Mouse (Mus musculus) CD8-positive naive resting alpha-beta T cell, adult 2 months (primary cell): ENCODE data around the gene Sec16b.

Source experiments
- DNase-seq, 2 experiments: peaks; one replicate each; pipeline ENCODE4 v3.0.0; 2022; ENCODE audit warnings: low read depth in 2 of 2, low spot score in 2 of 2

Gene Sec16b

GRCm38 (mm10) chr1:157555738-157556137 lies 49.2 kb downstream of the Sec16b start:
- DNase-seq: no peak

GRCm38 (mm10) chr1:157556439-157556838 lies 49.9 kb downstream of the Sec16b start:
- no peak for DNase-seq

GRCm38 (mm10) chr1:157558145-157558544 lies 51.6 kb downstream of the Sec16b start:
- no peak for DNase-seq

GRCm38 (mm10) chr1:157559986-157560385 lies 53.5 kb downstream of the Sec16b start:
- no peak for DNase-seq

GRCm38 (mm10) chr1:157560654-157561386 lies 54.3 kb downstream of the Sec16b start:
- peak in 1 of 2 experiments; percentile 7 for DNase-seq

GRCm38 (mm10) chr1:157567819-157568218 lies 61.3 kb downstream of the Sec16b start:
- DNase-seq: no peak

GRCm38 (mm10) chr1:157569263-157570090 lies 62.9 kb downstream of the Sec16b start:
- no peak for DNase-seq

GRCm38 (mm10) chr1:157575316-157575715 lies 68.8 kb downstream of the Sec16b start:
- DNase-seq: no peak

GRCm38 (mm10) chr1:157578336-157578735 lies 71.8 kb downstream of the Sec16b start:
- no peak for DNase-seq

- no peak for DNase-seq
Measured at GRCm38 (mm10) chr1:157586556-157586955, 80.0 kb downstream of the Sec16b start.

GRCm38 (mm10) chr1:157592039-157592438 lies 85.5 kb downstream of the Sec16b start:
- DNase-seq: no peak

- DNase-seq: no peak
Measured at GRCm38 (mm10) chr1:157594561-157594960, 88.0 kb downstream of the Sec16b start.

GRCm38 (mm10) chr1:157595165-157595564 lies 88.6 kb downstream of the Sec16b start:
- DNase-seq: no peak

- no peak for DNase-seq
Measured at GRCm38 (mm10) chr1:157604513-157604912, 98.0 kb downstream of the Sec16b start.
